Mouse (Mus musculus) CD4-positive, CD25-positive, alpha-beta regulatory T cell, adult 2 months (primary cell): Measurements from ENCODE around the gene Efr3b.

Source experiments
- DNase-seq: peaks from one replicate; pipeline ENCODE4 v3.0.0-alpha.2; 2012; ENCODE audit warnings: low read depth, low spot score

Efr3b gene

DNA sequence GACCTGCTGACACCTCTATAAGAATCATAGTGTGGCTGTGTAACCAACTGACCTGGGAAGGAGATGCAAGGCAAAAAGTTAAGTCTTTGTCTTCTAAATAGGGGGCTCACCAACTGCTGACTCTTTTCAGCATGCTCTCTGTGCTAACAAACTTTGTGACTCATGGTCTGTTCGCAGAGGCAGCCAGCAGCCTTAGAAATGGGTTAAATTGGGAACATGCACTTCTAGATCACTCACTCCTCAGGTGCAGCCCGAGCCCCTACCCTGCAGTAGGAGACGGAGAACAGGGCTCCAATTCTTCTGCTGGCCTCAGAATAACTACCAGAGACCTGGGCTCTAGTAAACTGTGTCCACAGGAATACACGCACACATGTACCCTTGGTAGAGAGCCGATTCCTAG lies 1.2 kb downstream of the Efr3b start:
- no peak for DNase-seq

- no peak for DNase-seq
Measured at GRCm38 (mm10) chr12:4036157-4036556, 2.6 kb downstream of the Efr3b start.

DNA sequence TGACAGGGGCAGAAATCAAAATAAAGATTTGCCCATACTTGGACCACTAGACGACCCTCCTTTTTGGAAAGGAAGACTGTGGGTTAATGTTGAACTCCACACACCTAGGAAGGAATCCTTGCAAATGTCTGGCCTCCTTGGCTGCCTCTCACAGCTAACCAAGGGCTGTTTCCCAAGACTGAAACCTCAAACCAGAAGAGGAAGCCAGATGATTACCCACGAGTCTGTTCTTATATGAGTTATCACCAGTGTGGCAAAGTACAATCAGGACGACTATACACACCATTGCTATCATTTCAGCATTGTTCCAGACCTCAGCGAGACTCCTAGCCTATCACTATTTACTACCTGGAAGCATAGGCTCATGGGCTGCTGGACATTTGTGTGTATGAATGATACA lies 9.7 kb downstream of the Efr3b start:
- no peak for DNase-seq

DNA sequence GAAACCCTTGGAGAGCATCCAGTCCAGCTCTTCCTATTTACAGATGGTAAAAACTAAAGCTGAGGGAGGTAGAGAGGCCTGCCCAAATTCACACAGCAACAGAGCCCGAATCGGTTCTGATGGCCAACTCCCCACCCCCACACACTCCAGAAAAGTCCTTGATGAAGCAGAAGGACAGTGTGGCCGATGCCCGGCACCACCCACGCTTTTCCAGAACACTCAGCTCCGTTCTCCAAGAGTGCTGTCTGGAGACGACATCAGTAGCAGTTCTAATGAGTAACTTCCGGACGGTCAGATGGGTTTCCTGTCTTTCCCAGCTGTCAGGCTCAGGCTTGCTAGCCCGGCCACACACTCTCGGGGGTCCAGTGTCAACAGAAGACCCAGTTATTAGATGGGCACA lies 10.2 kb downstream of the Efr3b start:
- DNase-seq, result no peak

DNA sequence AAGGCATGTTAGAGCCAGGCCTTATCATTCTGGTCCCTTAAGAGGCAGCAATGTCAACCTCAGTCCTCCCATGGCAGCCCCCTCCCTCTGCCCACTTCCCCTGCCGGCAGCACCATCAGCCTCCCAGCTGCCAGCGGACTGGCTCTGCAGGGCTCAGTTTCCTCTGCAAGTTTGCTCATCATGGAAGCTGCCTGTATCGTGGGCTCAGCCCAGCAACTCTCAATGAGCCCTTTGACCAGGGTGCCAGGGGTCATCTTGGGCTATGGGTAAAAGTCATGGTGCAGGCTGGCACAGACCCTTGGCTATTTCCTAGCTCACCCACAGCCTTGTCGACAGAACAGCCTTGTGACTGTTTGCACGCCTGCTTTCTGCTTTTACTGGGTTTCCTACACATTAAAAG lies 14.4 kb downstream of the Efr3b start:
- DNase-seq, result no peak

- no peak for DNase-seq
Measured at GRCm38 (mm10) chr12:4023501-4023900, 15.2 kb downstream of the Efr3b start.

GRCm38 (mm10) chr12:4022845-4023244 lies 15.9 kb downstream of the Efr3b start:
- no peak for DNase-seq

GRCm38 (mm10) chr12:4020505-4020904 lies 18.2 kb downstream of the Efr3b start:
- DNase-seq, result no peak

DNA sequence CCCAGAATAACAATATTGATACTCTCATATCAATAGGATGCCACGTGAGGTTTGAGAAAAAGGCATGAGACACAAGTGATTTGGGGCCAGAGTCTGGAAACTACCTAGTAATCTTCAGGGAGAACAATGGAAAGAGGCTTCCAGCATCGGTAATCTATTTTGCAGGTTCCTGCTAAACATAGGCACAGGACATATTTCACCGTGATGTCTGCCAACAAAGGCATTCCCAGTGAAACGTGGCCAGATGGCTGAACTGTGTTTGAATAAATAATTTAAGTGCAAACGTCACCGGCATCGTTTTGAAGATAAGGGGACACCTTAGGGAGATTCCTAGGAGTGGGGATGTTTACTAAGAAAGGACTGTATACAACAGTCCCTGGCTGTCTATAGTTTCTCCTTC lies 22.4 kb downstream of the Efr3b start:
- DNase-seq, result no peak

DNA sequence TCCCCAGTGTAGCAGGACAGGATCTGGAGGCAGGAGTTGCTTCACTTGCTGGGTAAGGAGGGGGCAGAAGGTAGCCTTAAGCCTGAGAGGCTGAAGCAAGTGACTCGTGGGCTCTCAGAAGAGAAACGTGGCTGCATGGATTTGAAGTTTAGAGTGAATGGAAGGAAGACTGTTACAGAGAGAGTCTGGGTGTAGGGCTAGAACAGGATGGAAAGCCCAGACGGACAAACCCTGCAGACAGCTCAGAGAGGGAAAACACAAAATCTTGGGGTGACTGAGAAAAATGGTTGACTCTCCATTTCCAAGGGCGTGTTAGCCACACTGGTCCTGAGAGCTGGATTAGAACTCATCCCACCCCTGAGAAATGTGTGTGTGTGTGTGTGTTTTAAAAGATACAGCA lies 23.0 kb downstream of the Efr3b start:
- DNase-seq, result no peak

- no peak for DNase-seq
Measured at GRCm38 (mm10) chr12:4015255-4015654, 23.5 kb downstream of the Efr3b start.

GRCm38 (mm10) chr12:4011715-4012114 lies 27.0 kb downstream of the Efr3b start:
- no peak for DNase-seq

- no peak for DNase-seq
Measured at GRCm38 (mm10) chr12:4011301-4011700, 27.4 kb downstream of the Efr3b start.

GRCm38 (mm10) chr12:4008731-4009130 lies 30.0 kb downstream of the Efr3b start:
- no peak for DNase-seq

GRCm38 (mm10) chr12:4007766-4008165 lies 30.9 kb downstream of the Efr3b start:
- DNase-seq, result no peak

DNA sequence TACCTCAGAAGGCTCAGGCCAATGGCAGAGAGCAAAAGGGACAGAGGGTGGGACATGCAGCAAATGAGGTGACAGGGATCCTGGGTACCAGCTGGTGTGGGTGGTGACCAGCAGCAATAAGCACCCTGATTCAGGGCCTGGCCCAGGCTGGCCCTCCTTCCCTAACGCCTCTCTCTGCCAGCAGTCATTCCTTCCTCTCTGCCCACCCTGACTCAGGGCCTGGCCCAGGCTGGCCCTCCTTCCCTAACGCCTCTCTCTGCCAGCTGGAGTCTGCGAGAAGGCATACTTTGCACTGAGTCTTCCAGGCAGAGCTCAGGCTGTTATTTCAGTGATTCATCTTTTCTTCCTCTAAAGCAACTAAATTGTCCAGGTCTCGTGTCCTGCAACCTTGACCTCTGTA lies 31.5 kb downstream of the Efr3b start:
- no peak for DNase-seq

GRCm38 (mm10) chr12:4006079-4006478 lies 32.6 kb downstream of the Efr3b start:
- DNase-seq, result no peak

- DNase-seq, result no peak
Measured at GRCm38 (mm10) chr12:4004648-4005047, 34.1 kb downstream of the Efr3b start.

DNA sequence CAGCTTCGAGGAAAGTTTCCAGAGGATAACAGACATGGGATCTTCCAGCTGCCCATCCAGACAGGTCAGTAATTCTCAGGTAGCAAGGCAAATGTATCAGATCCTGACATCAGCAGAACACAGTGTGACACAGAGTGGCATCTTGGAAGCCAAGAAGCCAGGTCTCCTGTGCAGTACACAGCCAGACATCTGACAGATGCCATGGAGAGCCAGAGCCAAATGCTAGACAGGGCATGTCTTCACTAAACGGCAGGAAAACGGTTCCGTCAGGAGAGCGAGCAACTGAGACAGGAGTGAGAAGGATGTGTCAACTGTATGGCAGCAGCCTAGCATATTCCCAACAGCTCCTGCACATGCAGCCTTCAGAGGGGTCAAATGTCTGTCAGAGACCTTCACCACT lies 38.3 kb downstream of the Efr3b start:
- no peak for DNase-seq

- no peak for DNase-seq
Measured at GRCm38 (mm10) chr12:3996749-3997148, 42.0 kb downstream of the Efr3b start.

GRCm38 (mm10) chr12:3991047-3991446 lies 47.7 kb downstream of the Efr3b start:
- no peak for DNase-seq

DNA sequence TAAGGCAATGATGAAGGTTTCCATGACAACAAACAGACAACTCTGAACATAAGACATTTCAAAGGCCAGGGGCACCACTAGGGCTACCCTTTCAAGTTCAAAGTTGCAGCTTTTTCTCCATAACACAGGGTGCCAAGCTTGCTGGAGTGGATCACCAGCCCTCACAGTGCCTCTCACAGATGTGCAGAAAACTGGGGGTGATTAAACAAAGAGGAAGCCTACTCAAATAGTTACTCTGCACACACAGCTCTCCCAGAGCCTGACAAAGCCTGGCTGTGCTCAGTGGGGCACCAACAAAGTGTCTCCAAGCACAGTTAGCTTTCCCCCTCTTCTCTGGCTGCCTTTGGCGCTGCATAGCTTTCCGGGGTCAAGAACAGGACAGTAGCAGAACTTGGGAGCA lies 48.8 kb downstream of the Efr3b start:
- no peak for DNase-seq

GRCm38 (mm10) chr12:3984446-3984845 lies 54.3 kb downstream of the Efr3b start:
- no peak for DNase-seq

DNA sequence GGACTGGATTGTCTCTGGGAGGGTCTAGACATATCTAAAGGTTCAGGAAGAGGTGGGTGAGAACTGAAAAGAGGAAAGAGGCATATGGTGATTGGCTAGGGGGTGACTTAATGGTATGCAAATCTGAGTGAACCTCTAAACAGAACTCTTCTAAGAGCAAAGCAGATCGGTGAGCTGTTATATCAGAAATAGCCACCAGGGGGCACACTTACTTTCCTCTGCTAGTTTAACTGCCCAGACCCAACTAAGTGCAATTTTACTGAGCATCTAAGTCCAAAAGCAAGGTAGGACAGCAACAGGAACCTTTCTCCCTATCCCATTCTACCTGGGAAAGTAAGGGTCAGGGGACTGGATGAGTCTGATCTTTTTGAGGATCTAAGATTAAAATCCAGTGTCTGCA lies 55.0 kb downstream of the Efr3b start:
- DNase-seq, result peak; percentile 84

DNA sequence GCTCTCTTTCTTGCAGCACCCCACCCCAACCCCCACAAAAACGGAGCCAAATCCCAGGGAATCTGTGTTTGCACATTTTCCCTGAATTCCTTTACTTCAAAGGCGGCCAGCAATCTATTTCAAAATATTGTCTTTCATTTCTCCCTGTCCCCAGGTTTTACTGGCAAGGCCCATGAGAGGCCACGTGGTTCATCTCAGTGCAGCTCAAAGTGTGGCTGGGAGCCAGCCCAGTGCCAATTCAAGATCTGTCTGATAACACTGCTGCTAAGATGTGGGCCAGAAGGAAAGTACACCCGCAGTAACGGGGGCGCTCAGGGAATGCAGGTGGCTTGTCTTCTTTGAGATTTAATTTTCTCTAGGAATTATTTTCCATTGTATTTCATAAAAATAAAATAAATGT lies 56.5 kb downstream of the Efr3b start:
- peak; percentile 49 for DNase-seq
